Mouse (Mus musculus) gastrocnemius, adult 18-20 months (tissue): ENCODE data around the gene Tnip2. TPM values are rescaled to one million over a fixed set of nuclear protein-coding genes. Genes with fewer than 3 reads are reported as not detected.

Source experiments
- DNase-seq: peaks from one replicate; pipeline ENCODE4 v3.0.0; 2021; ENCODE audit warnings: low spot score
- long read RNA-seq, 2 experiments: library from polyadenylated mRNA; stranded (forward); transcript quantifications; one replicate each; pipeline ENCODE4 v2.0.0; 2021
- total RNA-seq, 2 experiments: library from RNA; stranded (reverse); gene quantifications; 2 replicates each; pipeline ENCODE4 v1.2.3; 2021

Tnip2 gene
- 1 to 10 TPM; 1.8 to 3.8 TPM for total RNA-seq
- long read RNA-seq, experiment 1, transcript Tnip2-202 (6 exons, 1,987 nt): major isoform, 6 of 8 reads
- long read RNA-seq, experiment 1, partial matches to known transcripts: 0 of 8 reads
- long read RNA-seq, experiment 1, other reads (novel, unspliced or antisense): 2 of 8 reads
- long read RNA-seq, experiment 2, partial matches to known transcripts: 0 of 3 reads
- long read RNA-seq, experiment 2, other reads (novel, unspliced or antisense): 0 of 3 reads

GRCm38 (mm10) chr5:34513466-34514217 lies at the start of gene Tnip2:
Tnip2 (minus strand) TSS chr5:34513991.
- DNase-seq: peak; percentile 98

- DNase-seq: no peak
Measured at GRCm38 (mm10) chr5:34551821-34552220, 38.0 kb upstream of the Tnip2 start.

- DNase-seq: no peak
Measured at GRCm38 (mm10) chr5:34550251-34550650, 36.5 kb upstream of the Tnip2 start.

- no peak for DNase-seq
Measured at GRCm38 (mm10) chr5:34549483-34550221, 35.9 kb upstream of the Tnip2 start.

GRCm38 (mm10) chr5:34549135-34549482 lies 35.3 kb upstream of the Tnip2 start:
- no peak for DNase-seq

- peak; percentile 31 for DNase-seq
Measured at GRCm38 (mm10) chr5:34547410-34547809, 33.6 kb upstream of the Tnip2 start.

- DNase-seq: no peak
Measured at GRCm38 (mm10) chr5:34543114-34543513, 29.3 kb upstream of the Tnip2 start.

GRCm38 (mm10) chr5:34542166-34542565 lies 28.4 kb upstream of the Tnip2 start:
- no peak for DNase-seq

- no peak for DNase-seq
Measured at GRCm38 (mm10) chr5:34539121-34539520, 25.3 kb upstream of the Tnip2 start.

GRCm38 (mm10) chr5:34538527-34538926 lies 24.7 kb upstream of the Tnip2 start:
- no peak for DNase-seq

GRCm38 (mm10) chr5:34538079-34538478 lies 24.3 kb upstream of the Tnip2 start:
- DNase-seq: no peak

- no peak for DNase-seq
Measured at GRCm38 (mm10) chr5:34535831-34536230, 22.0 kb upstream of the Tnip2 start.

GRCm38 (mm10) chr5:34534776-34535581 lies 21.2 kb upstream of the Tnip2 start:
- peak; percentile 55 for DNase-seq

- no peak for DNase-seq
Measured at GRCm38 (mm10) chr5:34533820-34534219, 20.0 kb upstream of the Tnip2 start.

GRCm38 (mm10) chr5:34533066-34533465 lies 19.3 kb upstream of the Tnip2 start:
- no peak for DNase-seq

GRCm38 (mm10) chr5:34530687-34531086 lies 16.9 kb upstream of the Tnip2 start:
- DNase-seq: no peak

- DNase-seq: no peak
Measured at GRCm38 (mm10) chr5:34530116-34530515, 16.3 kb upstream of the Tnip2 start.

GRCm38 (mm10) chr5:34528724-34529123 lies 14.9 kb upstream of the Tnip2 start:
- DNase-seq: no peak

- no peak for DNase-seq
Measured at GRCm38 (mm10) chr5:34527352-34527751, 13.6 kb upstream of the Tnip2 start.

- DNase-seq: no peak
Measured at GRCm38 (mm10) chr5:34526477-34526775, 12.6 kb upstream of the Tnip2 start.

GRCm38 (mm10) chr5:34525663-34526476 lies 12.1 kb upstream of the Tnip2 start, which contains the start of gene Sh3bp2:
Sh3bp2 (plus strand) TSS chr5:34525838.
- peak; percentile 97 for DNase-seq
